Mouse (Mus musculus) limb, embryonic 14.5 days (tissue): ENCODE data around the gene Taf1c. TPM values are rescaled to one million over a fixed set of nuclear protein-coding genes. Genes with fewer than 3 reads are reported as not detected.

Experiments used
- ATAC-seq: fragments of 200-750 bp; cut with Nextera tagmentation; 2 replicates; pipeline ENCODE4 v1.8.0; 2017; ENCODE audit warnings: low read depth, moderate number of reproducible peaks, moderate TSS enrichment; ENCODE audit not compliant: low FRiP score
- DNase-seq: peaks from one replicate; pipeline ENCODE4 v3.0.0-alpha.2; 2015; ENCODE audit warnings: low spot score
- H3K27ac ChIP-seq: fragments of 300-500 bp; sonication (generic); replicated peaks from 2 replicates; pipeline ENCODE4 v1.5.1; 2014; ENCODE audit warnings: low read depth, mild to moderate bottlenecking, low read length, moderate library complexity, mixed read lengths
- H3K27me3 ChIP-seq: fragments of 300-500 bp; sonication (generic); 2 replicates; pipeline ENCODE4 v1.6.1; 2014; ENCODE audit warnings: low read length, mixed read lengths; ENCODE audit not compliant: control insufficient read depth, insufficient read depth
- H3K36me3 ChIP-seq: fragments of 300-500 bp; sonication (generic); 2 replicates; pipeline ENCODE4 v1.6.1; 2014; ENCODE audit warnings: mild to moderate bottlenecking, low read length, moderate library complexity, mixed read lengths; ENCODE audit not compliant: control insufficient read depth, insufficient read depth
- H3K4me1 ChIP-seq: fragments of 300-500 bp; sonication (generic); 2 replicates; pipeline ENCODE4 v1.6.1; 2014; ENCODE audit warnings: antibody characterized with exemption, low read length, mixed read lengths; ENCODE audit not compliant: control insufficient read depth, insufficient read depth
- H3K4me2 ChIP-seq: fragments of 300-500 bp; sonication (generic); replicated peaks from 2 replicates; pipeline ENCODE4 v1.6.1; 2014; ENCODE audit warnings: low read depth, mild to moderate bottlenecking, low read length, moderate library complexity; ENCODE audit not compliant: severe bottlenecking
- H3K4me3 ChIP-seq: fragments of 300-500 bp; sonication (generic); replicated peaks from 2 replicates; pipeline ENCODE4 v1.5.1; 2014; ENCODE audit warnings: low read length
- H3K9ac ChIP-seq: fragments of 300-500 bp; sonication (generic); 2 replicates; pipeline ENCODE4 v1.6.1; 2014; ENCODE audit warnings: mild to moderate bottlenecking, low read depth, low read length, moderate library complexity; ENCODE audit not compliant: severe bottlenecking
- H3K9me3 ChIP-seq: fragments of 300-500 bp; sonication (generic); 2 replicates; pipeline ENCODE4 v1.6.1; 2016; ENCODE audit warnings: low read length; ENCODE audit not compliant: control insufficient read depth
- POLR2A ChIP-seq: fragments of 200-500 bp; IDR thresholded peaks from 2 replicates; pipeline ENCODE4 v1.8.0; 2012; ENCODE audit warnings: inconsistent platforms, mild to moderate bottlenecking, moderate library complexity, borderline replicate concordance; ENCODE audit not compliant: insufficient read depth, insufficient read length; ENCODE audit errors: extremely low read depth
- WGBS: fragments of 180-500 bp; shearing (Covaris S2); extraction: QIAGEN DNeasy Blood & Tissue Kit; methylation state at CpG from one replicate; pipeline ENCODE4 v1.1.7; 2014; 5-methylcytosine and 5-hydroxymethylcytosine counted together
- polyA plus RNA-seq, 2 experiments: library from polyadenylated mRNA; depleted of rRNA in 1 of 2; stranded (reverse) in 1 of 2; unstranded in 1 of 2; fragments of >200 nt; fragmentation: Nextera tagmentation in 1 of 2; extraction: Ambion mirVana in 1 of 2; gene quantifications; 2 replicates each; pipeline versions ENCODE4 v1.2.1 to v1.2.3; 2012 to 2014

Taf1c gene
- polyA plus RNA-seq, 2 experiments, result 11.3 to 18.4 TPM

- Histone ChIP-seq H3K9ac (no peak overlapping the region), H3K4me1 (0 out of 2 replicates have a peak, but pooled peaks cover 3% of the 10 kb centered on the region), H3K9me3 (no peaks in the 10 kb centered on the region), H3K27me3 (no peaks in the 10 kb centered on the region), H3K4me3 (no peak overlapping the region), H3K4me2 (no peak overlapping the region), H3K36me3 (no peaks in the 10 kb centered on the region), H3K27ac (no peak overlapping the region)
- ATAC-seq (no peak), DNase-seq (no peak)
- 79% methylated on average over 1 of the region's 1 CpGs for WGBS
- no peak for TF ChIP-seq POLR2A
Measured at GRCm38 (mm10) chr8:119623744-119624143, 18.7 kb upstream of the Taf1c start.

GRCm38 (mm10) chr8:119623061-119623460, 18.0 kb upstream of the Taf1c start:
- H3K4me3 ChIP-seq, result no peak overlapping the region
- H3K9ac ChIP-seq, result no peak overlapping the region
- ATAC-seq (no peak), DNase-seq (no peak)
- H3K4me1 ChIP-seq, result 0 out of 2 replicates have a peak, but pooled peaks cover 3% of the 10 kb centered on the region
- TF ChIP-seq POLR2A, result no peak
- no peak overlapping the region for H3K4me2 ChIP-seq
- no peaks in the 10 kb centered on the region for H3K9me3 ChIP-seq
- H3K27me3 ChIP-seq, result no peaks in the 10 kb centered on the region
- WGBS, result 88% methylated on average over 8 of the region's 8 CpGs
- no peak overlapping the region for H3K27ac ChIP-seq
- no peaks in the 10 kb centered on the region for H3K36me3 ChIP-seq

DNA sequence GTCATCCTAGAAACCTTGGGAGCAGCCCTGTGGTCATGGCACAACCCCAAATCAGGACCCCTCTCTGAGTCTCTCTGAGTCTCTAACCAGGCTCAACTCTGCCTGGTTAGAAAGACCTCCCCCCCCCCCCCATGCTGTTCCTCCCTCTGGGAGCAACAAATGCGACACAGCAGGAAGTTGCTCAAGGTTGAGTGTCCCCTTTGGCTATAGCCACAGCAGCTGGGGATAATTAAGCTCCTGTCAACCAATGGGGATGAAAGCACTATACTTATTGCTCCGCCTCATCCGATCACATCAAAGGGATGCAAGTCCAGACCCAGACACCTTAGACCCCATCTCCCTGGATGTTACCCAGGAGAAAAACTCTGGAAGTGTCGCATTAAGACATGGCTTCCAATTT, 17.5 kb upstream of the Taf1c start:
- Histone ChIP-seq H3K9me3 (no peaks in the 10 kb centered on the region), H3K36me3 (no peaks in the 10 kb centered on the region), H3K4me1 (no peaks in the 10 kb centered on the region), H3K27me3 (no peaks in the 10 kb centered on the region), H3K9ac (no peak overlapping the region), H3K4me3 (no peak overlapping the region), H3K4me2 (no peak overlapping the region), H3K27ac (no peak overlapping the region)
- TF ChIP-seq POLR2A, result no peak
- DNase-seq (no peak), ATAC-seq (no peak)
- WGBS, result 31% methylated on average over 4 of the region's 4 CpGs

DNA sequence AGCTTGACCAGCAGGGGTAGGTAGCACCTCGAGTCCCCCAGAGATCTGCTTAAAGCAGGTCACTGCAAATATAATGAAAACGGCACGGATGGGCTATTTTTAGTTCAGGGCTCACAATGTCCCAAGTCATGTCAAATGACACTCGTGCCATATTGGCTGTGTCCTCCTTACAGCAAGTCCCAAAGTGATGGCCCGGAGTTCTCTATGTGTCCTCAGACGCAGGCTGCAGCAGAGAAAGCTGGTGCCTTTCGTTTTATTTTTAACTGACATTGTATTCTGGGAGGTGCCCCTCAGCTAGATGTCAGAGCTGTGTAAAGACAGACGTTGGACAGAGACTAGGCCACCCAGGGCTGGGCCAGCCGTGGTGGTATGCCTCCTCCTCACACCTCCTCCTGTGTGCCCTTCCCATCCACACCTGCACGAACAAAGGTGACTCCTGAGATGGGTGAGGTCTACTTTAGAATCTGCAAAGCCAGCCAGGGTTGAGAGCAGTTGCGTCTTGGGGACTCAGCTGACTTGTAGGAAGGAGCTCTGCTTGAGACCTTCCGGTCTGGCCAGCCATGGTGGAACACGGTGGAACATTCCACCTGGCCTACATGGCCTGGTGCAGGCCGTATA, 15.9 kb upstream of the Taf1c start:
- TF ChIP-seq POLR2A, result no peak
- no peaks in the 10 kb centered on the region for H3K36me3 ChIP-seq
- no peaks in the 10 kb centered on the region for H3K27me3 ChIP-seq
- 88% methylated on average over 14 of the region's 14 CpGs for WGBS
- H3K9me3 ChIP-seq, result no peaks in the 10 kb centered on the region
- ATAC-seq (no peak), DNase-seq (no peak)
- H3K4me3 ChIP-seq, result no peak overlapping the region
- H3K27ac ChIP-seq, result no peak overlapping the region
- H3K9ac ChIP-seq, result no peak overlapping the region
- no peaks in the 10 kb centered on the region for H3K4me1 ChIP-seq
- H3K4me2 ChIP-seq, result no peak overlapping the region

- Histone ChIP-seq H3K4me2 (no peak overlapping the region), H3K4me1 (no peaks in the 10 kb centered on the region), H3K36me3 (no peaks in the 10 kb centered on the region), H3K9ac (no peak overlapping the region), H3K9me3 (no peaks in the 10 kb centered on the region), H3K27ac (no peak overlapping the region), H3K27me3 (no peaks in the 10 kb centered on the region), H3K4me3 (no peak overlapping the region)
- WGBS, result 66% methylated on average over 6 of the region's 6 CpGs
- no peak for TF ChIP-seq POLR2A
- no peak for DNase-seq
- ATAC-seq, result no peak
Measured at GRCm38 (mm10) chr8:119620116-119620840, 15.3 kb upstream of the Taf1c start.
